Mouse (Mus musculus): Measurements from ENCODE around the gene Atf6b. TPM values are rescaled to one million over a fixed set of nuclear protein-coding genes. Genes with fewer than 3 reads are reported as not detected.

The Atf6b gene
- polyA plus RNA-seq (2016; fragmentation: Nextera tagmentation; extraction: Ambion mirVana): 111 and 118 TPM in 2 replicates

DNA sequence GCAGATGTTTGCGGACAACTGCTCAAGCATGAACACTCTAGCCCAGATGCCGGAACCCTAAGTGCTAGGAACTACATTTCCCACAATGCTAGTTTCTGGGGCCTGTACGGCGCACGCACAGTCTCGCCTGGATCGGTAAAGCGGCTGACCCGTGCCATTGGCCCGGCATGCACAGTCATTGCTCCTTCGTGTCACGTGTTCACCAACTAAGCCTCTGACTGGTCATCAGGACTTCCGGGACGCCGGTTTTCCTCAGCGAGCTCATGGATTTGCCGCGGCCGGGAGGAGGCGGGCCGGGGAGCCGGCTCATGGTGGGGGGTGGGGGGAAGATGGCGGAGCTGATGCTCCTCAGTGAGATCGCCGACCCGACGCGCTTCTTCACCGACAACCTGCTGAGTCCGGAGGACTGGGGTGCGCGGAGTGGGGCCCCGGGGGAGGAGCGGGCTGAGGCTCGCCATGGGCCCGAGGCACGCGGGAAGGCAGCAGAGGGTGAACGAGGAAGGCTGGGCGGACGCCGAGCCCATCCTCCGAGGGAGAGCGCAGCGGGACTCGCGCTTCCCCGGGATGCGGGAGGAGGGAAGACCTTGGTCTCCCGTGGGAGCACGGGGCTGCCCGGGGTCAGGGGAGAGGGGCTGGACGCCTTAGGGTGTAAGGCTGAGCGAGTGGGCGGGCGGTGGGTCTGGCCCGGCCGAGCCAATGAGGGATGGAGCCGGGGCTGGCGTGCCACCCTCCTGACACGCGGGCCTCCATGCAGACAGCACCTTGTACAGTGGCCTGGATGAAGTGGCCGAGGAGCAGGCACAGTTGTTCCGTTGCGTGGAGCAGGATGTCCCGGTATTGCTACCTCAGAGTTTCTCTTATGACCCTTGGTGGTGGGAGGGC lies at the start of gene Atf6b:
Gene Atf6b, plus strand, starts transcription at position 241 of the 882 bp plus-strand sequence.
- WGBS: 1% methylated on average over 66 of the region's 66 CpGs

DNA sequence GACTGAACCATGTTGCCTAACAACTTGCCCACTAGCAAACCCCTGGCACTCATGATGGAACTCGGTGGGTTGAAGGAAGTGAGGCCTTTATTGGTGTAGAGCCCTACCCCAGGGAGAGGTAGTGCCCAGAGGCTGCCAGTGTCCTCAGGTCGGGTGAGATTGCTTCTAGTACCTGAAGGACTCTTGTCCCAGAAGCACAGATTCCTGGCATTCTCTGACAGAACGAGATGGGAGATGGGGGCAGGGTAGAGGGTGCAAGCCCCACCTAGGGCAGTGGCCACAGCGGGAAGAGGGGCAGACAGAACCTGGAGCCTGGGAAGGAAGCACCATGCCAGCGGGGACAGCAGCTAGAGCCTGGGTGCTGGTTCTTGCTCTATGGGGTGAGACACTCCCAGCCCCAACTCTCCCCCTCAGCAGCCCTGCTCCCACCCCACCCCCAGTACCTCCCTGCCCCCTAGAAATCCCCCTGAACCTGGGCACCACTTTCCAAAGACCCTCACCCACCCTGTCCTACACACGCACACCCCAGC lies 49.3 kb upstream of the Atf6b start, which contains the start of gene Ager:
Gene Ager, plus strand, starts transcription at position 297 of the 530 bp plus-strand sequence.
- peaks cover 80% of the 10 kb centered on the region for H3K4me1 ChIP-seq (replicated peaks)
- DNase-seq (ENCODE audit: low spot score): no peak

More for the DNA sequence above, at the start of gene Atf6b:
- Histone ChIP-seq H3K27ac (peak within 1 kb of the TSS; percentile 96), H3K4me1 (replicated peaks) (peaks cover 41% of the 10 kb centered on the region), H3K27me3 (ENCODE audit: insufficient read depth, poor library complexity, severe bottlenecking) (no peaks in the 10 kb centered on the region), H3K36me3 (peaks cover 47% of the 10 kb centered on the region), H3K9me3 (no peaks in the 10 kb centered on the region), H3K4me3 (peak within 1 kb of the TSS; percentile 98)
- peak; percentile 97 for DNase-seq (ENCODE audit: low spot score)

DNA sequence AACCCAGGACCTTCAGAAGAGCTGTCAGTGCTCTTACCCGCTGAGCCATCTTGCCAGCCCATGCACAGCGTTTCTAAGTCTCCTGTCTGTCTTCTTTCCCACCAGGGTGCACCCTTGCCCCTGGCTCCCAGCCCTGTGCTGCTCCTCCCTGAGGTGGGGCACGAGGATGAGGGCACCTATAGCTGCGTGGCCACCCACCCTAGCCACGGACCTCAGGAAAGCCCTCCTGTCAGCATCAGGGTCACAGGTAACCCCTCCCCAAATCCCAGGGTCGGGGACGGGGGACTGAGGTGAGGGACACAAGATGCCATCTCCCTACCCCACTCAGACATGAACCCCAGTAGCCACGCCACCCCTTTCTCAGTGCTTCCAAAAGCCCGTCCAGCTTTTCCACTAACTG lies 47.1 kb upstream of the Atf6b start:
- DNase-seq (ENCODE audit: low spot score): no peak
- peaks cover 68% of the 10 kb centered on the region for H3K4me1 ChIP-seq (replicated peaks)
- no peaks in the 10 kb centered on the region for H3K9me3 ChIP-seq
- H3K27me3 ChIP-seq (ENCODE audit: insufficient read depth, poor library complexity, severe bottlenecking): no peaks in the 10 kb centered on the region
- 78% methylated on average over 9 of the region's 9 CpGs for WGBS
- no peak overlapping the region for H3K27ac ChIP-seq
- H3K36me3 ChIP-seq: peaks cover 49% of the 10 kb centered on the region
- H3K4me3 ChIP-seq: 0 out of 2 replicates have a peak overlapping the region, but pooled peaks have one; percentile 18

More for the DNA sequence above, 49.3 kb upstream of the Atf6b start, which contains the start of gene Ager:
- Histone ChIP-seq H3K4me3 (peak within 1 kb of the TSS; percentile 11; the same call in 1 of the 2 replicates), H3K36me3 (peaks cover 62% of the 10 kb centered on the region), H3K27me3 (ENCODE audit: insufficient read depth, poor library complexity, severe bottlenecking) (no peaks in the 10 kb centered on the region), H3K9me3 (no peaks in the 10 kb centered on the region), H3K27ac (peak within 1 kb of the TSS; percentile 66)
- 23% methylated on average over 6 of the region's 6 CpGs for WGBS

DNA sequence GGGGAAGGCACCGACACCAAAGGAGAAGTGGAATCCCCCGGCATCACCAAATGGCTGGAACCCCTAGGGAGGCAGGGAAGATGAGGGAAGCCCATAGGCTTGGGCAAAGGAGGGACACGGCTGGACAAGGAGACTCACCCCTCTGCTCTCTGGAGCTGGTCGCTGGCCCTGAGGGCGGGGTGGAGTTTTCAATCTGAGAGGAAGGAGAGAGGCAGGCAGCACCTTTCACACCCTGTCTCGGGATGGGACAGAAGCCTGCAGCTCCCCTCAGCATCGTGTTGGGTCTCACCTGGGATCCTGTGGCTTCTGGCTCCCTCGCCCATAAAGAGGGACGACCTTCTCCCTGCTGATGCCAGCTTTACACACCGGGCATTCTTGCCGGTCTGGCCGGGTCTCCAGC lies 45.1 kb upstream of the Atf6b start:
- no peak for DNase-seq (ENCODE audit: low spot score)
- Histone ChIP-seq H3K9me3 (no peaks in the 10 kb centered on the region), H3K4me3 (peak overlapping the region; percentile 100), H3K4me1 (replicated peaks) (peaks cover 68% of the 10 kb centered on the region), H3K27me3 (ENCODE audit: insufficient read depth, poor library complexity, severe bottlenecking) (no peaks in the 10 kb centered on the region), H3K36me3 (peaks cover 30% of the 10 kb centered on the region), H3K27ac (0 out of 2 replicates have a peak overlapping the region, but pooled peaks have one; percentile 97)
- 88% methylated on average over 12 of the region's 12 CpGs for WGBS

DNA sequence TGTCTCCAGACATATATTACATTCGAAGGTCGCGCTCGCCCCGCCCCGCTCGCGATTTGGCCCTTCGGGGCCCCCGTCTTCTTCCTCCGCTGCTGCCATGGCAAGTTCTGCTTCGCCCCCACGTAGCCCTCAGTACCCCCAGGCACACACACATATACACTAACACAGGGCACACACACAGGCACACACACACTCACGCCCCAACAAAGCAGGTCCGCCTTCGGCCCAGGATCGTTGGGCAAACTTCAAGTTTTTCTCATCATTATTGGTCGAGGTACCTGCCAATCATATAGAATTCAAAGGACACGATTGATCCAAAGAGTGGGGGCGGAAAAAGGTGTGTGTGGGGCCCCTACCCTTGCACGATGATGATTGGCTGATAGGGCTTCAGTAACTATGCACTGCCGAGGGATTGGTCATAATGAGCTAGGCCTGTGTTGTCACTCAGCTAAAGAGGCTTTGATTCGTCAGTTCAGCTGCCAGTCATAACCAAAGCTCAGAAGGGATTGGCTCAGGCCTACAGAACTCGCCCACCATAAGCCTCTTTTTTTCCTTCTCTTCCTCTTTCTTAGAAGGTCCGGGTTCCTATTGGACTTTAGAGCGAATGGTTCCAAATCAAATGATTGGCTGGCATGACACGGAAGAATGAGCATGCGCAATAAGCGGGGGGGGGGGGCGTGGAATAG lies 43.4 kb upstream of the Atf6b start, which contains the start of gene Rnf5:
Gene Rnf5, minus strand, starts transcription at position 316 of the 686 bp plus-strand sequence.
- peak within 1 kb of the TSS; percentile 97 for H3K27ac ChIP-seq
- DNase-seq (ENCODE audit: low spot score): no peak
- peaks cover 70% of the 10 kb centered on the region for H3K4me1 ChIP-seq (replicated peaks)
- no peaks in the 10 kb centered on the region for H3K27me3 ChIP-seq (ENCODE audit: insufficient read depth, poor library complexity, severe bottlenecking)
- no peaks in the 10 kb centered on the region for H3K9me3 ChIP-seq
- peaks cover 42% of the 10 kb centered on the region for H3K36me3 ChIP-seq
- peak within 1 kb of the TSS; percentile 100 for H3K4me3 ChIP-seq
- under 1% methylated on average over 30 of the region's 30 CpGs for WGBS

DNA sequence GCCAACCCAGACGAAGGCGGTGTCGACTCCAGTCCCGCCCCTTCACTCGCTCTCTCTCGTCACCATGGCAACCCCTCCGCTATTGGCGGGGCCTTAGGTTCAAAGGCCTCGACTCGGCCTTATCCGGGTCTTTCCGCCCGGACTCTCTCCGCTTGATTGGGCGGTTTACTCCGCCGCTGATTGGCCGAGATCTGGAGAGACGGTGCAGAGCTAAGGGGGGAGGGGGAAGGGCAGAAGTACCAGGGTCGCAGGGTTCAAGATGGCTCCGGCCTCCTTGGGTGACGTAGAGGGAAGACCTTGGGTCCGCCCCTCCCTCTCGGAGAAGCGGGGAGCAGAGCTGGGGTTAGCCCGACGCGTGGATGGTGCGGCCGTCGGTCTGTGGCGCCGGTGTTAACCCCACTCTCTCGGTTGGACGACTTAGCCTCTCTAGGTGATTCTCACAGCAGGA lies 42.9 kb upstream of the Atf6b start, which contains the start of gene Agpat1:
Gene Agpat1, plus strand, starts transcription at position 202 of the 448 bp plus-strand sequence.
- peak; percentile 100 for DNase-seq (ENCODE audit: low spot score)
- H3K9me3 ChIP-seq: no peaks in the 10 kb centered on the region
- peak within 1 kb of the TSS; percentile 97 for H3K27ac ChIP-seq
- peaks cover 70% of the 10 kb centered on the region for H3K4me1 ChIP-seq (replicated peaks)
- WGBS: under 1% methylated on average over 35 of the region's 35 CpGs
- H3K27me3 ChIP-seq (ENCODE audit: insufficient read depth, poor library complexity, severe bottlenecking): no peaks in the 10 kb centered on the region
- peak within 1 kb of the TSS; percentile 100 for H3K4me3 ChIP-seq
- H3K36me3 ChIP-seq: peaks cover 46% of the 10 kb centered on the region

DNA sequence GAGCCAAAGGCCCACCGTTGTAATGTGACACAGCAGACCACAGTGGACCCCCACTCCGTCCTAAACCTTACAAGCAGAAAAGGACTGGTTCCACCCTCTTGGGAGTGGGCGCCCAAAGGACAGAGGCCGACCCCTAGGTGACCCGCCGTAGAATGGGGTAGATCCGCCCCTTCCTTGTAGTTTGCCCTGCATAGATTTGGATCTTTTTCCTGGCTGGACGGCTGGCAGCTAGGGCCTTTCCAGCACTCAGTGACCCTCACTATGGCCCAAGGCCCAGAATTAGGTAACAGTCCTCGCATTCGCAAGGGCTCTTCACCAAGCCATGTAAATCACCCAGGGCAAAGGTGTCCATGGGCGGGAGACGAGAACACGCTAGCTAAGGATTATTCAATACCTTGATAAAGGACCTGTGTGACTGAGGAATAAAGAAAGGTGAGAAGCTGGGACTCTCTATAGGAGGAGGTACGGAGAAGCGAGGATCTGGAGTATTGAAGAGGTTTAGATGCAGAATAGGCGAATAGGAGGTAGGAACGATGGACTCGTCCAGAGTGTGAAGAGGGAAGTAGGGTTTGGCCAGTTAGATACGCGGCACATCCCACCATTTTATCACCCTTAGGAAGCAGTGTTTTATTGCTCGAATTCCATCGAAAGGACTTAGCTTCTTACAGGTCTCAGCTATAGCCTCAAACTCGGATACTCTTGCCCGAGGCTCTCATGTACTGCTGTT lies 42.3 kb upstream of the Atf6b start:
- Histone ChIP-seq H3K36me3 (peaks cover 43% of the 10 kb centered on the region), H3K27ac (peak overlapping the region; percentile 97), H3K4me3 (peak overlapping the region; percentile 100), H3K27me3 (ENCODE audit: insufficient read depth, poor library complexity, severe bottlenecking) (no peaks in the 10 kb centered on the region), H3K4me1 (replicated peaks) (peaks cover 65% of the 10 kb centered on the region), H3K9me3 (no peaks in the 10 kb centered on the region)
- no peak for DNase-seq (ENCODE audit: low spot score)
- WGBS: 22% methylated on average over 24 of the region's 24 CpGs

DNA sequence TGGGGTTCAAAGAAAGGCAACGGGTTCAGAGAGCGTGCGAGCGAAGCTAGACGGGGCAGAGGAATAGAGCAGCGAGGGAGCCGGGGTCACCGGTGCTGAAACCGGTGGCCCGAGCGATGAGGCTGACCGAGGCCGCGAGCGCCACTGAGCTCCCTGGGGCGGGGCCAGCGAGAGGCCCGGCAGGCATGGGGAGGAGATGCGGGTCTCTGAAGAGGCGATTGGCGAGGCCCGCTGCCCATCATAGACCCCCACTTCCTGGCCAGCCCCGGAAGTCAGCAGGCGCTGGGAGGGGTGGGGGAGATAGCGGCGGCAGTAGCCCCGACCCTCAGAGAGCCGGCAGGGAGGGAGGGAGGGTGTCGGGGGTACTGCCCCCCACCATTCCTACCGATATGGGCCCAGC lies 41.3 kb upstream of the Atf6b start:
- H3K36me3 ChIP-seq: peaks cover 43% of the 10 kb centered on the region
- DNase-seq (ENCODE audit: low spot score): peak; percentile 95
- WGBS: 1% methylated on average over 30 of the region's 30 CpGs
- no peaks in the 10 kb centered on the region for H3K9me3 ChIP-seq
- H3K4me3 ChIP-seq: peak overlapping the region; percentile 100
- H3K27me3 ChIP-seq (ENCODE audit: insufficient read depth, poor library complexity, severe bottlenecking): no peaks in the 10 kb centered on the region
- peaks cover 61% of the 10 kb centered on the region for H3K4me1 ChIP-seq (replicated peaks)
- H3K27ac ChIP-seq: peak overlapping the region; percentile 97

DNA sequence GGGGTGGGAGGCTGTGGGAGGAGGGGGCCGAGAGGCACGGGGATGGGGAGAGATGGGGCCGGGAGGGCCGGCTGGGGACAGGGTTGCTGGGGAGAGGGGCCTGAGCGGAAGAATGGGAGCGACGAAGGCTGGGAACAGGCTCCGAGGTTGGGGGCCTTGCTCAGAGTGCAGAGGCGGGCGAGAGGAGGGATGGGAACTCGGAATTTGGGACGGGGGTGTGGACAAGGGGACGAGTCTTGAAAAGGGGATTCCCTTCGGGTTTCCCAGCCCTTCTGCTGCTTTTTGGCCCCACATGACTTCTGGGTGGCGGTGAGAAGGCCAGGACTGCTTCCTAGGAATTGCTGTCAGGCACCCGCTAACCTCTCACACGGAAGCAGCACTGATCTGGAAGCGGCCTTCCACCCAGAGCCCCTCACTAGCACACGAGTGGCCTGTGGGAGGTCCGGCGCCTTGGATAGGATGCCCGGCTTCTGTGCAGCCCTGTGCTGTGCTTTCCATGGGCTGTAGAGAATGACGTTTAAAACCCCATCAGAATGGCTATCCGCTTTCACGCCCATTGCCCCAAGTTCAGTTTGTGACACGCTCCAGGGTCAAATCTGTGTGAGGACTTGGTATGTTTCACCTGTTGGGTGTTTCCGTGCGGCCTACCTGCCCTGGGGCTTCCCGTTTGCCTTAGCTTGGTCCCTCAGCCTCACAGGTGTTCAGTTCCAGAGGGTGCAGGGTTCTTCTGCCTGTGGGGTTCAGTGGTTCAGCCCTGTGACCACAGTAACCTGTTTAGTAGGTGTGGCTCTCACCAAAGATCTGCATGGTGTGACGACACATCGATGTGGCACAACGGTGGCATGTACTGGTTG lies 40.5 kb upstream of the Atf6b start:
- peak overlapping the region; percentile 100 for H3K4me3 ChIP-seq
- H3K27me3 ChIP-seq (ENCODE audit: insufficient read depth, poor library complexity, severe bottlenecking): no peaks in the 10 kb centered on the region
- 17% methylated on average over 32 of the region's 32 CpGs for WGBS
- peak overlapping the region; percentile 97 for H3K27ac ChIP-seq
- no peaks in the 10 kb centered on the region for H3K9me3 ChIP-seq
- peaks cover 43% of the 10 kb centered on the region for H3K36me3 ChIP-seq
- peaks cover 61% of the 10 kb centered on the region for H3K4me1 ChIP-seq (replicated peaks)
- DNase-seq (ENCODE audit: low spot score): peak; percentile 56

DNA sequence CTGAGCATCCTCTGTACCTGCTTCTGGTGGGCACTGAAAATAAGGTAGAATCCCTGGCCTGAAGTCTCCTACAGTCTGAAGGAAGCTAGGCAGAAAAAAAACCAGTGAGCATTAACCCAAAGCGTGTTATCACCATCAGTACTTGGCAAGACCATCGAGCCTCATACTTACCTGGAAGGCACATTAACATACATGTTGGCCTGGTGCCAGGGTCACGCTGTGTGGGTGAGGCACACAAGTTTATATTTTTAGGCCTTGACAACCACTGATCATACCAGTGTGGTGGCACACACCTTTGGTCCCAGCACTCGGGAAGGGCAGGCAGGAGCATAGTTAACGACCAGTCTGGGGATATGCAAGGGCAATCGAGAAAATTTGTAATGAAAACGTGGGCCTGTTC lies 38.9 kb upstream of the Atf6b start:
- no peaks in the 10 kb centered on the region for H3K27me3 ChIP-seq (ENCODE audit: insufficient read depth, poor library complexity, severe bottlenecking)
- no peak overlapping the region for H3K27ac ChIP-seq
- DNase-seq (ENCODE audit: low spot score): no peak
- WGBS: 89% methylated on average over 7 of the region's 7 CpGs
- H3K9me3 ChIP-seq: no peaks in the 10 kb centered on the region
- H3K4me3 ChIP-seq: peak overlapping the region; percentile 100; the same call in 1 of the 2 replicates
- H3K36me3 ChIP-seq: peaks cover 51% of the 10 kb centered on the region
- H3K4me1 ChIP-seq (replicated peaks): peaks cover 46% of the 10 kb centered on the region

DNA sequence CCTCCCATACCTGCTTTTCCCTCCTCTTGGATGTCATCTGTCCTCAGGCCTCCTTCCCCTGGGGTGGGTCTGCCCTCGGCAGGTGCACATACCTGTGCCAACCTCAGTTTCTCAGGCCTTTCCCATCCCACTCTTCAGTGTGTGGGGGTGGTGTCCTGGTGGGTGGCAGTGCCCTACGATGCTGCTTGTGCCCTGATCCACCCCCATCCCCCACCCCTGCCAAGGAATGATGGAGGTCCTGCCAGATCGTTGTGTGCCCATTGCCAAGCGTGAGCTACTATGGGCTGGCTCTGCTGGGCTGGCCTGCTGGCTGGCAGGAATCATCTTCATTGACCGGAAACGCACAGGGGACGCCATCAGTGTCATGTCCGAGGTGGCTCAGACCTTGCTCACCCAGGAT lies 35.9 kb upstream of the Atf6b start:
- no peak for DNase-seq (ENCODE audit: low spot score)
- Histone ChIP-seq H3K9me3 (no peaks in the 10 kb centered on the region), H3K4me3 (no peak overlapping the region), H3K27me3 (ENCODE audit: insufficient read depth, poor library complexity, severe bottlenecking) (no peaks in the 10 kb centered on the region), H3K27ac (no peak overlapping the region), H3K4me1 (replicated peaks) (peaks cover 44% of the 10 kb centered on the region), H3K36me3 (peaks cover 80% of the 10 kb centered on the region)
- WGBS: 96% methylated on average over 8 of the region's 8 CpGs
